Mouse (Mus musculus) kidney, adult 9 months (tissue): Measurements from ENCODE around the gene Gipr.

Source experiments
- DNase-seq: peaks from one replicate; pipeline ENCODE4 v3.0.0; 2022

Gene Gipr

DNA sequence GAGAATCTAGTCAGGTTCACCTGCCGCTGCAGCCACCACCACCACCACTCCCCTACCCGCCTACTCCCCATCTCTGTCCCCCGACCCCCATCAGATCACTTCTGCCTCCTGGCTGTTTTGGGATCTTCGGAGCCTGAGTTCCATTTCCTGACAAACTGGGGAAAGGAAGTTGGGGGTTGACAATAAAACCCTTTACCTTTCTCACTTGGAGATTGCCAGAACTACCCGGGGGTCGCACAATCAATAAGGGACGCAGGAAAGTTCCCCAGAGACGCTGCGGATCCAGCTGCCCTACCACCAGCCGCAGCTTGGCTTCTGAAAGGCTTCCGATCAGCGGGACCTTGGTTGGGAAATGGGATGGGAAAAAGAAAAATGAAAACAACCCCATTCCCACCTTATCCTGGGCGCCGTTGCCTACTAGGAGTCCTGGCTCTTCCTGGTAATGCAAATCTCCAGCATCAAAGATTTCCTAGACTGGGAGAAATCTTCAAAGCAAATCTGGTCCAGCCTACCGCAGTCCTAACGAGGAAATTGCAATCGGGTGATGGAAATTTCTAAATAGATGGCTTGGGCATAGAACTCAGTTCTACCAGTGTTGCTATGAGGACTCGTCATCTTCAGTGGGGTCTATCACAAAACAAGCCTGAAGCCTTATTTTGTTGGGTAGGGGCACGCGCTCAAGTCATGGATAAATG, 17.6 kb downstream of the Gipr start:
- DNase-seq = no peak

DNA sequence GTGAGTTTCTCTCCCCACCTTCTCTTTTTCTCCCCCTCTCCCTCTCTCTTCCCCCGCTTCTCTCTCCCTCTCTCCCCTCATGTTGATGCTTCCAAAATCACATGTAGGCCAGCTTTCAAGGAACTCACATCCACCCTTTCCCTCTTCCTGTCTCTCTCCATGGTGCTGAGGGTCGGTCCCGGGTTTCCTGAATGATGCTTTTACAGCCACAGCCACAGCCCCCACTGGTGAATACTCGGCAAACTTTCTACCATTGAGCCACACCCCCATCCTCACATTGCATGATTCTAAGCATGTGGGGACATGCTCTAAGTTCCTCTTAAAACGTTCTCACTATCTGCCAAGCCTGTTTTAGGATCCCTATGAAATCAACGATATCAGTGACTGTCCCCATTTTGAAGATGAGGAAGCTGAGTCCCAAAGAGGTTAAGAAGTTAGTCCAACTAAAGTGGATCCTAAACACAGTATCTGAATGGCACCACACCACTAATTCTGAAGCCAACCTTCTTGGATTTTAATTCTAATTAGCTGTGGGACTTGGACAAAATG, 18.4 kb downstream of the Gipr start:
- DNase-seq = no peak

GRCm38 (mm10) chr7:19146793-19147192, 19.1 kb downstream of the Gipr start:
- DNase-seq = no peak

GRCm38 (mm10) chr7:19137380-19137779, 28.5 kb downstream of the Gipr start:
- peak; percentile 58 for DNase-seq

GRCm38 (mm10) chr7:19136673-19137334, 29.1 kb downstream of the Gipr start:
- DNase-seq = no peak

DNA sequence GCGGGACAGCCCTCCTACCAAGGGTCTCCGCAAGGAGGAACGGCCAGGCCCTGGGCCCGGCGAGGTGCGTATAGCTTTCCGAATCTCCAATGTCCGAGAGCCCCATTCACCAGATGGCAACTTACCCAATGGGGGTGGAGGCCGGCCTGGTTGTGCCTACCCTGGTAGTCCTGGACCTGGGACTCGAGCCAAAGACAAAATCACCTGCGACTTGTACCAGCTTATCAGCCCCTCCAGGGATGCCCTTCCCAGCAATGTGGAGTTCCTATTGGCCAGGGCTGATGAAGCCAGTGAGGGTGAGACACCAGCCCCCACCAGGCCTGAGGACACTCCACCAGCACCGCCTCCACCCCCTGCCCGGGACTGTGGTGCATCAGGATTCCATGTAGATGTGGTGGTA, 29.8 kb downstream of the Gipr start:
- DNase-seq = no peak

GRCm38 (mm10) chr7:19131324-19131848, 34.5 kb downstream of the Gipr start:
- peak; percentile 99 for DNase-seq

- DNase-seq = no peak
Measured at GRCm38 (mm10) chr7:19130657-19131056, 35.3 kb downstream of the Gipr start.

GRCm38 (mm10) chr7:19129396-19129795, 36.5 kb downstream of the Gipr start:
- DNase-seq = no peak

DNA sequence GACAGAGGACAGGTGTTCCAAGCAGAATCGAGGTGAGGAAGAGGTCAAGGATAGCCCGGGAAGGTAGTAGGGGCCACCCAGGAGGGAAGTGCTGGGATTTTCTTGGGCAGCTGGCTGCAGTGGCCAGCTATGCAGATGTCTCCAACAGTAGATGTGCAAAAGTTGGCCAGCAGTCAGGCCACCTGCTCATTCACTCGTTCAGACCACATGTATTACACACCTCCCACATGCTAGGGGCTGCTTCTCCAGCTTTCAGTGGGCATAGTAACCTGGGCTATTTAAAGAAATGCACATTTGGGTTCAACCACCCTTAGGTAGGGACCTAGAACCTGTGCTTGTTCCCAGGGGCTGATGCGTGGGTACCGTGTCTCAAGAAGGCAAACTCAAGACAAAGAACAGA, 38.2 kb downstream of the Gipr start:
- no peak for DNase-seq

- DNase-seq = peak; percentile 64
Measured at GRCm38 (mm10) chr7:19124713-19125112, 41.2 kb downstream of the Gipr start.

GRCm38 (mm10) chr7:19121686-19122085, 44.2 kb downstream of the Gipr start:
- peak; percentile 88 for DNase-seq

GRCm38 (mm10) chr7:19119631-19120429, 46.1 kb downstream of the Gipr start, which contains the start of gene Fbxo46:
Gene Fbxo46, plus strand, starts transcription at chr7:19119859.
- peak; percentile 98 for DNase-seq

DNA sequence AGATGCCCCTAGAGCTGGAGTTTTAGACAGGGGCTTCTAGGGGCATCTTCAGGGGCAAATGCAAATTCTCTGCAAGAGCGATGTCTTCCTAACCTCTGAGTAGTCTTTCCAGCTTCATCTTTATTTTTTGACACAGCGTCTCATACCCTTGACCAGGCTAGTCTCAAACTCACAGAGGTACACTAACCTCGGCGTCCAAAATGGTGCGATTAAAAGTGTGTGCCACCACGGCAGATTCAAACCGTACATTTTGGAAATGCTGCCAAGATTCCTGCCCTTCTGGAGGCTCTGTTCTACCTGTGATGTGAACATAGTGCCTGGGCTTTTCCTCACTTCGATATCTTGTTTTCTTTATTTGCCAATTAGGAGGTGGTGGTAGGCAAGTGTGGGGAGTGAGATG, 46.8 kb downstream of the Gipr start:
- DNase-seq = peak; percentile 50

DNA sequence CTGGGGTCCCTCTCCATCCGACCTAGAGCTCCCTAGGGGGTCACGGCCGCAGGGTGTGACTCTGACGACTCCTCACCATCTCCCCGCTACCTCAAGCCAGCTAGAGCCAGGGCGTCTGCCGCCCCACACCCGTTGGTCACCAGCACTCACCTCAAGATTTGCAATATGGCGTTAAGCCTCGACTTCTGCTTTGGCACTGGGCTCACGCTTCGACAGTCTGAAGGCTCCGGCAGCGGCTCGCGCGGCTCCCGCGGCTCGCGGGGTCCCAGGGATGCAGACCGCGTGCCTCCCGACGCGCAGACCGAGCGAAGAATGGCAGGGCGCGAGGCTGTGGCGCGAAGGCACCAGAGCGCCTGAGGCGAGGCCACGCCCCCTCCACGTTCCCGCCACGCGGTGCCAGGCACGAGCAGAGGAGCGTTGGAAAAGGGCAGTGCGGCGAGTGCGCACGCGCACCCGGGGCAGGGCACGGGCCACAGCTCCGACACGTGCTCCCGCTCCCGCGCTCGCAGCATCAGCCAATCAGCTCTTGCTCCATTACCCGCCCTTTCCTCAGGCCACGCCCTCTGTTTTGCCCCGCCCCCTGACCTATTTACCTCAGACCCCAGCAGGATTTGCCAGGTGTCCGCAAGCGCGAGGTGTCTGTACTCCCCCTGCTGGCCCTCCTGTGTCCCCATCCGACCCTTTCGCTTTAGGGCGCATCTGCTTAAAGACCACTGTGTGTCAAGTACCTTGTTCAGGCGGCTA, 47.7 kb downstream of the Gipr start, which contains the start of gene Gm4969:
TSS of gene Gm4969 (minus strand) at position 341 of the 744 bp plus-strand sequence.
- DNase-seq = peak; percentile 67

DNA sequence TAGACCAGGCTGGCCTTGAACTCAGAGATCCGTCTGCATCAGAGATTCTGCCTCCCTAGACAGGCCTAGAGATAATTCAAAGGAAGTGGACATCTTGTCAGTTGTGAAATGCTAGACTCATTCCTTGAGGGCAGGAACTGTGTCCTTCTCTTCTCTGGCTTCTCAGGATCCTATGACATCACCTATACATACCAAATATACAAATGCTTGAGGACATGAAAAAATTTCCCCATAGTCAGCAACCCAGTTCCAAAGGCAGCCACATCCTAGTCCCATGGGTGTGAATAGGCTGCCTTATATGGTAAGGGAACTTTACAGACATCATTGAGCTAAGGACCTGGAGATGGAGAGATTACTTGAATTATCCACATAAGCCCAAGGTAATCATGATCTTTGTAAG, 56.4 kb downstream of the Gipr start:
- DNase-seq = no peak

- no peak for DNase-seq
Measured at GRCm38 (mm10) chr7:19107436-19107835, 58.5 kb downstream of the Gipr start.
